Mouse (Mus musculus) monocyte, adult 5-6 weeks (primary cell): ENCODE measurements around the gene Pfdn5. TPM values are rescaled to one million over a fixed set of nuclear protein-coding genes. Genes with fewer than 3 reads are reported as not detected.

ENCODE experiments used
- ATAC-seq: fragments of 153-309, 156-312 bp; replicated peaks from 2 replicates; pipeline ENCODE4 v1.8.0; 2017; ENCODE audit warnings: mild to moderate bottlenecking; ENCODE audit not compliant: low TSS enrichment, insufficient number of reproducible peaks, severe bottlenecking, poor library complexity, low FRiP score
- total RNA-seq: library from RNA; stranded (forward); fragments of 200-1000, 200-491, 200-594 nt; gene quantifications from 3 replicates; pipeline ENCODE4 v1.2.3, GENCODE M21; 2017

The Pfdn5 gene
- total RNA-seq, 1 experiment from 2014 or later = 626 TPM

GRCm38 (mm10) chr15:102358834-102359233, 32.9 kb downstream of the Pfdn5 start:
- no peak for ATAC-seq

- no peak for ATAC-seq
Observed at GRCm38 (mm10) chr15:102362648-102363047, 36.7 kb downstream of the Pfdn5 start.

- ATAC-seq = no peak
Observed at GRCm38 (mm10) chr15:102364678-102365077, 38.8 kb downstream of the Pfdn5 start.

- no peak for ATAC-seq
Observed at GRCm38 (mm10) chr15:102366238-102366637, 40.3 kb downstream of the Pfdn5 start.

- ATAC-seq = no peak
Observed at GRCm38 (mm10) chr15:102366733-102367344, 40.9 kb downstream of the Pfdn5 start, which contains the start of gene Sp7. Sp7 (minus strand) TSS chr15:102367182.

GRCm38 (mm10) chr15:102369972-102370371, 44.1 kb downstream of the Pfdn5 start:
- ATAC-seq = no peak

GRCm38 (mm10) chr15:102370727-102371126, 44.8 kb downstream of the Pfdn5 start:
- ATAC-seq = no peak

GRCm38 (mm10) chr15:102376453-102377162, 50.7 kb downstream of the Pfdn5 start:
- ATAC-seq = no peak

GRCm38 (mm10) chr15:102377163-102377543, 51.2 kb downstream of the Pfdn5 start:
- ATAC-seq = peak; percentile 78

- no peak for ATAC-seq
Observed at GRCm38 (mm10) chr15:102377810-102378262, 51.9 kb downstream of the Pfdn5 start.

Other genes with a start within 250 kb of the Pfdn5 start
- 5.7 TPM in 1 of 3 replicates, not detected in the others for gene Tns2, start 225.7 kb upstream of the Pfdn5 start, total RNA-seq
- gene Spryd3, start 189.9 kb upstream of the Pfdn5 start, total RNA-seq = 49.3 to 56.3 TPM (median 49.3 TPM) in 3 replicates
- 0.38 to 1.4 TPM (median 0.68 TPM) in 3 replicates for gene Igfbp6, start 181.8 kb upstream of the Pfdn5 start, total RNA-seq
- 6.2 to 25.0 TPM (median 10.2 TPM) in 3 replicates for gene Soat2, start 175.6 kb upstream of the Pfdn5 start, total RNA-seq
- 58.9 to 62.9 TPM (median 60.3 TPM) in 3 replicates for gene Zfp740, start 122.9 kb upstream of the Pfdn5 start, total RNA-seq
- 4.1 to 11.2 TPM (median 8.1 TPM) in 3 replicates for gene Csad, start 121.4 kb upstream of the Pfdn5 start, total RNA-seq
- 533 to 618 TPM (median 601 TPM) in 3 replicates for gene Itgb7, start 94.2 kb upstream of the Pfdn5 start, total RNA-seq
- 18.8 to 30.0 TPM (median 26.6 TPM) in 3 replicates for gene Rarg, start 68.6 kb upstream of the Pfdn5 start, total RNA-seq
- gene Gm9918, start 55.6 kb upstream of the Pfdn5 start, total RNA-seq = not detected in 3 replicates
- gene Mfsd5, start 46.7 kb upstream of the Pfdn5 start, total RNA-seq = 30.1 to 39.1 TPM (median 34.0 TPM) in 3 replicates
- 0.76 to 4.6 TPM (median 4.0 TPM) in 3 replicates for gene Espl1, start 29.9 kb upstream of the Pfdn5 start, total RNA-seq
- gene Myg1, start 5.6 kb downstream of the Pfdn5 start, total RNA-seq = 20.0 to 37.9 TPM (median 27.2 TPM) in 3 replicates
- gene Aaas, start 24.7 kb downstream of the Pfdn5 start, total RNA-seq = 16.5 to 50.9 TPM (median 46.2 TPM) in 3 replicates
- not detected in 3 replicates for gene Sp7, start 41.1 kb downstream of the Pfdn5 start, total RNA-seq
- gene Sp1, start 80.0 kb downstream of the Pfdn5 start, total RNA-seq = 66.1 to 99.7 TPM (median 74.8 TPM) in 3 replicates
- gene Amhr2, start 119.3 kb downstream of the Pfdn5 start, total RNA-seq = 0.86 TPM in 1 of 3 replicates, not detected in the others
- 233 to 280 TPM (median 259 TPM) in 3 replicates for gene Prr13, start 132.9 kb downstream of the Pfdn5 start, total RNA-seq
- 106 to 183 TPM (median 119 TPM) in 3 replicates for gene Pcbp2, start 144.4 kb downstream of the Pfdn5 start, total RNA-seq
- gene Gm10337, start 177.6 kb downstream of the Pfdn5 start, total RNA-seq = not detected in 3 replicates
- 0.32 to 1.2 TPM (median 0.97 TPM) in 3 replicates for gene Map3k12, start 190.9 kb downstream of the Pfdn5 start, total RNA-seq
- gene Tarbp2, start 192.1 kb downstream of the Pfdn5 start, total RNA-seq = 16.2 to 27.3 TPM (median 20.8 TPM) in 3 replicates
- 2.3 to 5.9 TPM in 2 of 3 replicates, not detected in the other for gene Npff, start 198.8 kb downstream of the Pfdn5 start, total RNA-seq